7 mouse cellular contexts compared by ENCODE assay signal in the genomic region with DNA sequence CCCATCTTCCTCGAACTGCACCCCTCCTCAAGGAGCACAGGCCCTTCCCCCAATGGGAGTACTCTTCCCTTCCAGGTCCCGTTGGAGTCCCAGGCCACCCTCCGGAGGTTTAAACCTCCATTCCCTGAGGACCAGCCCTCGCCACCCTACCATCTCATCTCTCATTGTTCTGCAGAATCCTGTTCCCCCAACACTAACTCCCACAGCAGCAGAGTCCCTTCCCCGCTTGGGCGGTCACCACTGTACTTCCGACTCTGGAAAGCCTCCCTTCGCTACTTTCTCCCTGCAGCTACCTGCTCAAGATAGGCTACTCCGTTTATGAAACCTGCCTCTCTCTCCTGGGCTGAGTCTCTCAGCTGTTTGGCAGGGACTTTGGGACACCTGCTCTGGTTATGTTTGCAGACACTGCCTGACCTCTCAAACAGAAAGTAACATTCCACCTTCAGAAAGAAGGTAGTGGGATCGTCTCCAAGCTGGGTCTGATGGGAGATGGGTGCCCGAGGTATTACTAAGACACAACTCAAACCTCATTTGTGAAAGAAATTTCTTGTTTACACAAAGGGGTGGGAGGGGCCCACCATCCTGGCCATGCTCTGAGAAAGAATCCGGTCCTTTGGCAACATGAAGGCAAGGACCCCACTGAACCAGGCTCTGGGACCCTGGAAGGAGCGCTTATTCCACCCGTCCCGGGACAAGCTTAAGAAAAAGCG. TPM values are rescaled to one million over a fixed set of nuclear protein-coding genes. Genes with fewer than 3 reads are reported as not detected.
A peak's percentile ranks its signal among the peaks of the same experiment; 100 is the strongest.
DNase-seq lines count a peak whose midpoint lies in the region; ATAC-seq lines count a peak whose summit lies in the region.

No protein-coding gene starts in this region.

- H3K9ac ChIP-seq in hindbrain, embryonic 13.5 days = peak overlapping the region; percentile 91
- peak overlapping the region; percentile 81 for H3K9ac ChIP-seq in lung, embryonic 16.5 days (ENCODE audit: low read length)

- peaks cover 93% of the 10 kb centered on the region for H3K27me3 ChIP-seq in embryonic facial prominence, embryonic 10.5 days (replicated peaks; ENCODE audit: low read depth, poor library complexity, severe bottlenecking)
- H3K27me3 ChIP-seq in hindbrain, embryonic 13.5 days = 0 out of 2 replicates have a peak, but pooled peaks cover 2% of the 10 kb centered on the region
- H3K27me3 ChIP-seq in lung, embryonic 16.5 days (ENCODE audit: control insufficient read depth, insufficient read depth, low read depth, low read length) = peaks cover 18% of the 10 kb centered on the region

- H3K4me3 ChIP-seq in embryonic facial prominence, embryonic 10.5 days = peak overlapping the region; percentile 63
- H3K4me3 ChIP-seq in hindbrain, embryonic 13.5 days = peak overlapping the region; percentile 80
- peak overlapping the region; percentile 73 for H3K4me3 ChIP-seq in lung, embryonic 16.5 days (ENCODE audit: low read length)

- no peak for ATAC-seq in hindbrain, embryonic 13.5 days (ENCODE audit: low FRiP score)
- ATAC-seq in lung, embryonic 16.5 days (ENCODE audit: low read depth) = no peak
- ATAC-seq in inflammation-experienced regulatory T-cells, adult 6 months = no peak

- 3% methylated on average over 16 of the region's 16 CpGs for WGBS in embryonic facial prominence, embryonic 10.5 days
- 4% methylated on average over 16 of the region's 16 CpGs for WGBS in hindbrain, embryonic 13.5 days
- 7% methylated on average over 16 of the region's 16 CpGs for WGBS in lung, embryonic 16.5 days

- peaks cover 61% of the 10 kb centered on the region for H3K4me1 ChIP-seq in embryonic facial prominence, embryonic 10.5 days
- H3K4me1 ChIP-seq in hindbrain, embryonic 13.5 days (replicated peaks) = peaks cover 56% of the 10 kb centered on the region
- peaks cover 19% of the 10 kb centered on the region for H3K4me1 ChIP-seq in lung, embryonic 16.5 days (replicated peaks; ENCODE audit: control insufficient read depth, insufficient read depth, low read length)

- DNase-seq in Muller cell, postnatal 12 days (ENCODE audit: inconsistent ontology term) = peak; percentile 9
- DNase-seq in embryonic facial prominence, embryonic 10.5 days (ENCODE audit: low spot score) = peak; percentile 34
- no peak for DNase-seq in T-cell, adult 2 months (ENCODE audit: low spot score)
- no peak for DNase-seq in layer of hippocampus, postnatal 25 days (ENCODE audit: extremely low spot score in 1 of 2, low spot score in 1 of 2)

- H3K4me2 ChIP-seq in hindbrain, embryonic 13.5 days = peak overlapping the region; percentile 88
- peak overlapping the region; percentile 82 for H3K4me2 ChIP-seq in lung, embryonic 16.5 days (ENCODE audit: low read depth, low read length)

- H3K9me3 ChIP-seq in embryonic facial prominence, embryonic 10.5 days = no peaks in the 10 kb centered on the region
- no peaks in the 10 kb centered on the region for H3K9me3 ChIP-seq in hindbrain, embryonic 13.5 days
- no peaks in the 10 kb centered on the region for H3K9me3 ChIP-seq in lung, embryonic 16.5 days (ENCODE audit: control insufficient read depth, low read length)

- no peaks in the 10 kb centered on the region for H3K36me3 ChIP-seq in embryonic facial prominence, embryonic 10.5 days (replicated peaks)
- no peaks in the 10 kb centered on the region for H3K36me3 ChIP-seq in hindbrain, embryonic 13.5 days
- no peaks in the 10 kb centered on the region for H3K36me3 ChIP-seq in lung, embryonic 16.5 days (ENCODE audit: control insufficient read depth, insufficient read depth, low read length)

- H3K27ac ChIP-seq in embryonic facial prominence, embryonic 10.5 days (replicated peaks) = peak overlapping the region; percentile 84
- H3K27ac ChIP-seq in hindbrain, embryonic 13.5 days = 0 out of 2 replicates have a peak overlapping the region, but pooled peaks have one; percentile 75
- peak overlapping the region; percentile 69 for H3K27ac ChIP-seq in lung, embryonic 16.5 days (ENCODE audit: low read length)

RNA-seq across cellular contexts. Expression of a gene that starts 1.3 kb away (rescaled TPM):
- 16.6 and 18.0 TPM in 2 replicates for polyA plus RNA-seq in embryonic facial prominence, embryonic 10.5 days (2016; fragmentation: Nextera tagmentation; extraction: Ambion mirVana)
- 13.4 and 14.1 TPM in 2 replicates for polyA plus RNA-seq in hindbrain, embryonic 13.5 days (2015; fragmentation: Nextera tagmentation; extraction: Ambion mirVana)
- polyA plus RNA-seq in lung, embryonic 16.5 days (2015; fragmentation: Nextera tagmentation; extraction: Ambion mirVana) = 35.0 and 37.4 TPM in 2 replicates
- polyA plus RNA-seq in inflammation-experienced regulatory T-cells, adult 6 months (2017; shearing (Covaris generic)) = under 1 TPM; 0.06 to 0.38 (median 0.11) TPM
- 10 to 100 TPM; 14.0 to 17.2 TPM for total RNA-seq in layer of hippocampus, postnatal 25 days (2021)

Comparison
In these comparisons a context has a peak if more than half of its experiments do, and no peak if none do; other contexts are left out.
1. DNase-seq: peak in Muller cell, postnatal 12 days (single experiment) and embryonic facial prominence, embryonic 10.5 days (single experiment); none in T-cell, adult 2 months (single experiment) and layer of hippocampus, postnatal 25 days (0 of 2).
2. RNA of a gene that starts 1.3 kb away (polyA plus RNA-seq): 35.0 to 37.4 TPM in lung, embryonic 16.5 days, 16.6 to 18.0 TPM in embryonic facial prominence, embryonic 10.5 days and 13.4 to 14.1 TPM in hindbrain, embryonic 13.5 days; 0.06 to 0.38 TPM in inflammation-experienced regulatory T-cells, adult 6 months; every median in the first group is over 10 times any median in the second.
3. Peak in every context shown above with its lines, with median percentiles within 50 percentile points of each other: H3K27ac ChIP-seq and H3K4me3 ChIP-seq.